Mouse (Mus musculus): Measurements from ENCODE around the gene Zscan21.

DNA sequence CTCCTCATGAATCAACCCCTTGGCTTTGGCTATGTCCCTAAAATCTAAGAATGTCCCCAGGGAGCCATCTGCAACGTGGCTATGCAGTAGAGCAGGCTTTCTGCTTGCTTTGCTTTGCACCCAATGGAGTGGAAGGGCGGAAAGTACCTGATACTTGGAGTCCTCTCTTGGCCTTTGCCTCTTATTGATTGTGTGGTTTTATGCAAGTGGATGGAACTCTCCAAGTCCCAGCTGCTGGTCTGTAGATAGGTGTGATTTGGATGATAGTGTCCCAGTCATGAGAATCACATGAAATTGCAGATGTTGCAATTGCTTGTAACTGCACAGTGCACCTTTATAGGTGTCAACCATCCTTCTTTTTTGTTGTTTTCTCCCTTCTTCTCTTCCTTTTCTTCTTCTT is 40.6 kb upstream of the Zscan21 start:
- TF ChIP-seq CTCF (IDR thresholded peaks at IDR 0.05; ENCODE audit: low read depth) = no peak
- no peak for TF ChIP-seq EP300 (optimal IDR thresholded peaks at IDR 0.05)

All from stomach, postnatal 0 days (tissue).